Mouse (Mus musculus): ENCODE measurements around the gene Gfod1.

Gfod1 gene

DNA sequence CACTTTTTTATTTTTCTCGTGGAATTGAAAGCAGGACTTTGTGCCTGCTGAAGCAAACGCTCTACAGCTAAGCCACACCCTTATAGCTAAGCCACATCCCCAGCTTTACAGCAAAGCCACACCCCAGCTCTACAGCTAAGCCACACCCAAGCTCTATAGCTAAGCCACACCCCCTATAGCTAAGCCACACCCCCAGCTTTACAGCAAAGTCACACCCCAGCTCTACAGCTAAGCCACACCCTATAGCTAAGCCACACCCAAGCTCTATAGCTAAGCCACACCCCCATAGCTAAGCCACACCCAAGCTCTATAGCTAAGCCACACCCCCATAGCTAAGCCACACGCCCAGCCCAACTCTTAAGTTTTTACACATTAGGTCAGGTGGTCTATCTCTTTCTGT, 42.7 kb downstream of the Gfod1 start:
- DNase-seq = no peak

DNA sequence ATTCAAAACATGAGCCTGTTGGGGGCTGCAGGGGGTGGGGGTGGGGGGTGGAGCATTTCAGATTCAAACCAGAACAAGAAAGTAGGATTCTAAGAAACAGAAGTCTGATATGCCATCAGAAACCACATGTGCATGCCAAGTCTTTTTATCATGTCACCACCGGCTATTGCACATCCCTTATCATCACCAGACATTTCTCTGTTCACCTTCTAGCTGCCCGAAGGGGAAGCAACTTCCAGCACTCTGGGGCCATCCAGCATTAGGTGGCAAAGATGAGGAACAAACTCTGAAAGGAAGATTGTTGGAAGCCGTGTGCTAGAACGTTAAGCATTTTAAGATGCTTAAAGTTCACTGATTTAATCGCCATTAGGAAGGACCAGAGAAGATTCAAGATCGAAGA, 43.2 kb downstream of the Gfod1 start:
- DNase-seq = no peak

DNA sequence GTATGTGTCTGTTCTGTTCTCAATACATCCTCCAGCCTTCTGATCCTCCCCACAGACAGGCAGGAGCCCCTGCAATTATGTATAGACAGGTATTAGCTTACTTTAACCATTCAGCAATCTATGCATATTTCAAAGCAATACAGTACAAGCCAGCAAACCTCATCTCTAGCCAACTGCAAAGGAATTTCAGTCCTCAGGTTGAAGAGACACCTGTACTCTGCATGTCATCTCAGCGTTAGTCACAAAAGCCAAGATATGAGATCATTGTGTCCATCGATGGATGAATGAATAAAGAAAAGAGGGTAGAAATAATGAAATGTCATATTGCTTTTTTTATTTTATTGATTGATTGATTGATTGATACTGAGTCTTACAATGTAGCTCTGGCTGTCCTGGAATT, 47.5 kb downstream of the Gfod1 start:
- no peak for DNase-seq

DNA sequence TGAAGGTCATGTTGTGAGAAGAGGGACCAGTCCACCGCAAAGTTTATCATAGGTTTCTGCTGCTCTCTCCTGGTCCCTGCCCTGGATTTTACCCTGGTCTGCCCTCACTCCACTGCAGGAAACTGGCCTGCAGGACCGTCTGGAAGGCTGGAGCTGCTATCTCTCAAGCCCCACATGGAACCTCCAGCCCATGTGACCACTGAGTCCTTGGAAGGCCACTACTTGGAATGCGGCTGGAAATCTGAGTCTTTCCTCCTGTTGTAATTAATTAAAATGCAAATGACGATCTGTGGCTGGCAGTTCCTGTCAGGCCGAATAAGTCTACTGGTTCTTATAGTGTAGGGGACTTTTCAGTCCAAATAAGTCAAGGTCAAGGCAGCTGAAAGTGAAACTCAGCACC, 50.4 kb downstream of the Gfod1 start:
- DNase-seq = peak; percentile 33 to 54

DNA sequence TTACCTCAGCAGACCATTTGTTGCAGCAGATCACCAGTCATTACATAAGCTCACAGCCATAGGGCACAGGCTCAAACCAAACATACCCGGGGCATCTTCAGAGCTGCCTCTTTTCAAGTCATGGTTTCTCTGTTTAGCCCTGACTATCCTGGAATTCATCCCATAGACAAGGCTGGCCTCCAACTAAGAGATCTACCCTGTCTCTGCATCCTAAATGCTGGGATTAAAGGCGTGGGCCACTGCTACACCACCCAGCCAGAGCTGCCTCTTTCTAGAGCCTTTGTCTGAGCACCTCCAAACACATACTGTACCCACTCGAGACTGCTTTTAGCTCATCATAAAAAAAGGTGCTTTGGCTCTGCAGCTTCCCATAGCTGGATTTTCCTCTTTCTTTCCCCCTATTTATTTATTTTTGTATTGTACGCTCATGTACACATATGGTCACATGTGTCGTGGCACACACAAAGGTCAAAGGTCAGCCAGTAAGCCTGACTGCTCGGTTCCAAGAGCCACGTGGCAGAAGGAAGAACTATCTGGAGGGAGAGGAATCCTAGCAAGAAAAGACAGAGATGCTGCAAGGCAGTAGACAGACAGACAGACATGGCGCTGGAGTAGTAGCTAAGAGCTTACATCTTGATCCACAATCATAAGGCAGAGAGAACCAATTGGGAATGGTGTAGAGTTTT, 51.7 kb downstream of the Gfod1 start:
- DNase-seq = no peak

DNA sequence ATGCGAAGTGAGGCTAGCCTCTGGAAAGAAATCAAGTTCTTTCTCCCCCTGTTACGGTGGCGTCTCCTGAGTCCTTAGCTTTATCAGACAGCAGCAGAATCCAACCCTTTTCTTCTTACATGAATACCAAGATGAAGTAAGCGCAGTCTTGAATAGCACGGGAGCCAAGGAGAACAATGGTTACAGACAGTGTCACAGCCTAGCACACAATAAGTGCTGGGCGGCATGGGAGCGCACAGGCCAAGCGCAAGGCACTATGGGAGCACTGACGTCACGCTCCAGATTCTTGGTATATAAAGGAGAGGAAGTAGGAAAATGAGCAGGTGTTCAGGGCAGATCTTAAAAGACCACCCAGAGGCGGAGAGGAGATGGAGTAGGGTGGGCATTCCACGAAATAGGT, 52.6 kb downstream of the Gfod1 start:
- no peak for DNase-seq

DNA sequence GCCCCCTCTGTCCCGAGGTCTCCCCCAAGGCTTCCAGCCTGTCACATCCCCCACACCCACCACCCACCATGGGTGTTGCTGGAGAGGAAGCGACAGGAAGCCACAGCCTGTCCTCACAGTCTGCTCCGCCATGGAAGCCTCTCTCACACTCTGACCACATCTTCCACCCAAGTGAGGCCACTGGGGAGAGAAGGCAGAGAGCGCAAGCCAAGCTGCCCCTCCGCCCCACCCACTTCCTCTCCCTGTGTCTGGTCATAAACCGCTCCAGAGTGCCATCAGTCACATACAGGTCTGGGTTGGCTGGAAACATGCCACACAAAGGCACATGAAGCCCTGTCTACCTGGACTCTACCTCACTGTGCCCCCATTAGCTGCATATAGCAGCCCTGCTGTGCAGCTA, 53.3 kb downstream of the Gfod1 start:
- DNase-seq = no peak

DNA sequence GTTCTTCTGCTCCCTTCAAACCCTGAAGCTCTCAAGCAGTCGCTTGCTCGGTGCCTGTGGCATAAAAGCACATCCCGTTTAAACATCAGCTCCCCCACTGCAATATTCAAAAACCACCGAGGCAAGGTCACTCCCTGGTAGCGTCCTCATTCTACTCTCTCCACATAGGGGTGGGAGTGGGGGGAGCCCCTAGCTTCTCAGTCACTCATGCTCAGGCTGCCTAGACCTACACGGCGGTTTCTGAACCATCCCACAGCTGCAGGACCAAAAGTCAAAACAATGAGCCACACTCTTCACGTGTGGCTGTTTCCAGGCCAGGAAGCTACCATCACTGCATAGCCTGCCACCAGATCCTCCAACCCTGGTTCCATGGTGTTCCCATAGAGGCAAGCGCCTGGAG, 53.9 kb downstream of the Gfod1 start:
- no peak for DNase-seq

DNA sequence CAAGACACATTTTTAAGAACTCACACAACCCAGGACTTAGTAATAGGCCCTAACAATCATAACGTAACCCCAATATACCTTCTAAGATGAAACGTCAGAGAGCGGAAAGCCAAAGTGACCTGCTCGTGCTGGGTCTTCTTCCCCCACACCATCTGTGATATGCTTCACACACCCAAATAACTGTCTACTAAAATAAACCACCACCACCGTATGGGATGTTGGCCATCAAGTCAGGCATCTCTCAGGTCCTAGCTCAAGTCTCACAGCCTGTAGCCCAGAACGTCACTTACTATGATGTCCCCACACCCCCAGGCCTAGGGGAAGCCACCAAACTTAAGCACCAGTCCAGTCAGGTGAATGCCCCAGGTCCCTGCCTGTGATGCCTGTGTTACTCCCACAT, 55.6 kb downstream of the Gfod1 start:
- no peak for DNase-seq

DNA sequence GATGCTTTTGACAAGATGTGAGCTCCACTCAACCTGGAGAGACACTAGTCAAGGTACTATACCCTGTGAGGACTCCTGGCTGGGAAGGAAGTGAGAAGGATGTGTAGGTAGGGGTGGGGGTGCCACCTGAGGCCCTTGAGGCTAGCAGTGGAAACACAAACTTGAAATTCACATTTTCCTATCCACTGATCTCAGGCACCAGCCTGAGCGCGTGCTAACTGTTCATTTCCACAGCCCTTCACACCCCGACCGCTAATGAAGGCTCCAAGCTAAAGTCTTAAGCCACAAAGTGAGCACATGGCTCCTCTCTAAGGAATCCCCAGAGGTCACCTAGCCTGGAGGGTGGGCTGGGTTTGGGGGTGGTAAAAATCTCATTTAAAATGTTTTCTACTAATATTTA, 57.1 kb downstream of the Gfod1 start:
- no peak for DNase-seq

DNA sequence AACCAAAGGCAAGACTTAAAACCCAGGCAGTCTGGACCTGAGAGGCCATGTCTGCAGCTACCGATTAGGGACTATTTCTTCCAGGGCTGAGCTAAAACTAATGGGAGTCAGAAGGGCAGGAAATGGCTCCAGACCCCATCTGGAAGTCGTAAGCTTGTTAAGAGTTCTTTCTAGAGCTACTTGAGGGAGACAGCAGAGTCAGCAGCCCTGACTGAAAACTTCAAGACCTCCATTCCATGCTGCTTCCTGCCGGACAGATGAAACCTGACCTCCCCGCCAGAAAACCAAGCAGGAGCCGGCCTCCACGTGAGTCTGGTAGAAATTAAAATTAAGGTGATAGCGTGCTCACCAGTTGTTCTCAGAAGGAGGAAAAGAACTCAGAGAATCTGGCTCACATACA, 60.2 kb downstream of the Gfod1 start:
- no peak for DNase-seq

DNA sequence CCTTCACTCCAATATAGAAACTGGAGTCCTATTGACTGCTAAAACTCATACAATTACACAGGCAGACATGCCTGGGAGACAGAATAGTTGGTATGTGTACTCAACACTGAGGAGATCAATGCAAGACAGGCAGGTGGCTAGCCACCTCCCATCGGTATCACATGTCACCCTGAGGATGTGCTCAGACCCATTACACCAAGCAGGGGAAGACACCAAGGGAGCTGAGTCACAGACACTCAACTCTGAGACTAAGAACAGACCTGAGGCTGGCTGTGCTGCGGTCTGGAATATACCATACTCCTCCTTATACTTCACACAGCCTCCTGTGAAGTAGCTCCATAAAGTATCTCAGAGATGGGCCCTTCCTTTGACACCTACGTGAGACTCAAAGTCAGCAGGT, 60.7 kb downstream of the Gfod1 start:
- no peak for DNase-seq

DNA sequence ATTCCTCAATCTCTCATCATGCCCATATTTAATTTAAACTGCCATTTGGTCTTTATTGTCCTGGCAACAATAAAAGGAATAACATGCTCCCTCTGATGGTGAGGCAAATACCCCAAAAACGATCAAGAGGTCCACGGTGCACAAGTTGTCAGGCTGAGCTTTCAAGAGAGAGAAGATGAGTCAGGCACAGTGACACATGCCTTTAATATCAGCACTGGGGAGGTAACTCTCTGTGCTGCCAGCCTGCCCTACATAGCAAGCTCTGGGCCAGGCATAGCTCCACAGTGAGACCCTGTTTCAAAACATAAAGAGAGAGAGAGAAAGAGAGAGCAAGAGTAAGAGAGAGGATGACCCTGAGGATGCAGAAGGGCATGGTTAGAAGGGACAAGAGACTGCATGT, 62.2 kb downstream of the Gfod1 start:
- no peak for DNase-seq

DNA sequence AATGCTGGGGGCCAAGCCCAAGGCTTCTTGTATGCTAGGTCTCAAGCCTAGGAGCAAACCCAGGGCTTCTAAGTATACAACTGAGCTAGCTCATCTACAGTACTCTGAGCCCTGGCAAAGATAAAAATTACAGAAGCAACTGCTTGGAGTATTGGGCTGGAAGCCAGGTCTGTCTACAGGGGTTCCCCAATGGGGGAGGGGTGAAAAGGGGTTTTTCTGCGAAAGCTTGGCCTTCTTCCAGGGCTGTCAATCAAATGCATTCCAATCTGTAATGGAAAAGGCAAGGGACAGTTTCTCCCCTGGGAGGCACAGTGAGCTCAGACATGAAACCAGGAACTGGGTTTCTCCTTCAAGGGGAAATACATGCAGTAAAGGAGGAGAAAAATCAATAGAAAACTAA, 62.9 kb downstream of the Gfod1 start:
- DNase-seq = no peak

DNA sequence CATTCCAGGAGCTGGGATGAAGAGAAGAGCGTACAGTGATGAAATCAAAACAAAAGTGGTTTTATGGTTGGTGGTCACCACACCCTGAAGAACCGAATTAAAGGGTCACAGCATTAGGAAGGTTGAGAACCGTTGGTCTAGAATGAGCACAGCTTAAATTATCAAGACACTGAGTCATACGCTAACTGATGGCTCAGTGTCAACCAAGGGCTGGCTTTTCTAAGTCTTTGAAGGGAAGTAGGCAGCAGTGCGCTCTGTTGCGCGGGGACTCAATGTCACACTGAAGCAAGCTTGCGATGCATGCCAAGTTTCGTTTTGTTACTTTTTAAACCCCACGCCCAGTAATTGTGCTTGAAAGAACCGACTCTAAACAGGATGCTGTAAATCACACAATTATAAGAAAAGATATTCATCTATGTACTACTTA, 64.2 kb downstream of the Gfod1 start:
- DNase-seq = peak; percentile 45 to 49

DNA sequence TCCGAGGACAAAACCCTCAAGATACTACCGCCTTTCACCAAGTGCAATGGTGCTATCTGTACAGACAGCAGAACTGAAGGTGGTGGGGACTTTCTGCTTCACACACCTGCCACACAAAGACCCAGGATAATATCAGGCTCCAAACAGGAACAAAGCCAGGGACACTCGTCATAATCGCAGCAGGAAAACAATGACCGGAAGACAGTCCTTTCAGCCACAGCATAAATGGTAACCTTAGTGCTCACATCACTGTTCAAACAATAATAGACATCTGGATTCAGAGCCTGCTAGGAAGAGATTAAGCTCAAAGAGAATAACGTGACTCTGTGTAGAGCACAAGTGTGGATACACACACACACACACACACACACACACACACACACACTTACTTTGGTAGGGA, 67.3 kb downstream of the Gfod1 start:
- DNase-seq = peak; percentile 41 to 49

DNA sequence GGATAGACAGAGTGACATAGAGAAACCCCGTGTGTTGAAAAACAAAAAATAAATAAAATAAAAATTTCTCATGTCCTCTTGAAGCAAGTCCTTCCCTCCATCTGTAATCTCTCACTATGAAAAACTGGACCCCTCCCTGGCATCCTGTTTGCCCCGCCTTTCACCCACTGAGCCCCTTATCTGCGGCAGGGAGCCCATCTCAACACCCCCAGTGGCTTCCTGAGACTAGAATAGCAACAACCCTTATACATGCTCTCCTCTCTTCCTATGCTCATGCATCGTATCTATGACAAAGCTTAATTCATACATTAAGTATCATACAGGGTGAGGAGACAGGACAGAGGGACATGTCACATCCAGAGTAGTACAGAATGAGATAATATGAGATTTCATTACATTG, 68.0 kb downstream of the Gfod1 start:
- no peak for DNase-seq

DNA sequence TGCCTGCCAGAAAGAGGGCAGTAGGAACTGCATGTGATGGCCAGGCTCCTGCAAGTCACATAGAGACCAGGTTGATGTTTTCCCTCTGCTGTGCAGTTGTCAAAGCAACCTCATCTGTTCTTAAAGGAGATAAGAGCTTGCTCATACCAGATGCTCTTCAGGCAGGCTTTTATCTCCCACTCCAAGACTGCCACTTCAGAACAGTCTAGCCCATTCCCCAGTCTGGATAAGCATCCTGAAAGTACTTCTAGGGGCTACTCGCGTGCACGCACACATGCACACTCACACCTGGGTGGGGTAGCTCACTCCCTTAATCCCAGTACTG, 68.4 kb downstream of the Gfod1 start:
- DNase-seq = no peak

DNA sequence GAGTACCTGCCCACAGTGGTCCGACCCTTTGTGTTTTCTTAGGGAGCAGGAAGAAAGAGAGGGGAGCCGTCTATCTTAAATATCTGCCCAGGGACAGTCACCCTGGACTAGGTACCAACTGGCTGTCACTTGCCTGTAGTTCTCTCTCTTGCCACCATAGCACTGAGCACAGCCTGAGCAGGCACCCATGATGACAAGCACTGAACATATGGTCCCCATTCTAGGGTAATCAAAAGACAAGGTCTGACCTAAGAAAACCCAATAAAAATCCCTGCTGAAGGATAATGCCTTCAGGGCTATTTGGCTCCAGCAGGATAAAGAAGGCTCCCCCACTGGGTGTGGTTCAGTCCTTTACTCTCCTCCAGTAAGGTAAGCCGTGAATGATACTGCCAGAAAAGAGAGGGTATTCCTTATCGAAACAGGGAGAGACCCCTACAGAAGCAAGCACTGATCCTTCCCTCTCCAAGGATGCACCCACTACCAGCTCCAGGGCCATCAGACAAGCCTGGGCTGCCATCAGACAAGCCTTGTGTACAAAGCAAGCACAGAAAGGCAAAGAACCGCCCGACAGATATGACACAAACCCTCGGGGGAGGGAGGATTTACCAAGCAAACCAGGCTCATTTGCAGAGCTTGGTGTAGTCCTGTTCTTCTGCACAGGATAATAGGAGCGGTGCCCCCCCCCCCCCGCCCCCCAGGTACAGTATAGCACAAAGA, 68.9 kb downstream of the Gfod1 start:
- DNase-seq = no peak

DNA sequence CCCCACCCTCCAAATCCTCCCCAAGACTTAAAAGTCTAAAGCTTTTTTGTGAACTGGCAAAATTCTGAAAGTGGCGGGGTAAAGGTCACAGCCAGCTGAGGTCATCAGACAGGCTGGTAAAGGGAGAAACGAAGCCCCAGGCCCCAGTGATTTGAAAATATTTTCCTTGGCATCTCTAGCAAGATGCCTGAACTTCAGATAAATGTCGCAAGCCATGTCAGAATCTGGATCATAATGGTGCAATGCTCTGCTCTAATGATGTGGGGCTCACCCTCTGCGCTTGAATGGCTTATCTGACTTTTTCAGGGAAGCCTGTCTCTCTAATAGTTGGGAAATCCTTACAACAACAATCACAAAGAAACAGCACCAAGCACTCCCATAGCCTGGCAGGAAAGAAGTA, 70.6 kb downstream of the Gfod1 start:
- no peak for DNase-seq

DNA sequence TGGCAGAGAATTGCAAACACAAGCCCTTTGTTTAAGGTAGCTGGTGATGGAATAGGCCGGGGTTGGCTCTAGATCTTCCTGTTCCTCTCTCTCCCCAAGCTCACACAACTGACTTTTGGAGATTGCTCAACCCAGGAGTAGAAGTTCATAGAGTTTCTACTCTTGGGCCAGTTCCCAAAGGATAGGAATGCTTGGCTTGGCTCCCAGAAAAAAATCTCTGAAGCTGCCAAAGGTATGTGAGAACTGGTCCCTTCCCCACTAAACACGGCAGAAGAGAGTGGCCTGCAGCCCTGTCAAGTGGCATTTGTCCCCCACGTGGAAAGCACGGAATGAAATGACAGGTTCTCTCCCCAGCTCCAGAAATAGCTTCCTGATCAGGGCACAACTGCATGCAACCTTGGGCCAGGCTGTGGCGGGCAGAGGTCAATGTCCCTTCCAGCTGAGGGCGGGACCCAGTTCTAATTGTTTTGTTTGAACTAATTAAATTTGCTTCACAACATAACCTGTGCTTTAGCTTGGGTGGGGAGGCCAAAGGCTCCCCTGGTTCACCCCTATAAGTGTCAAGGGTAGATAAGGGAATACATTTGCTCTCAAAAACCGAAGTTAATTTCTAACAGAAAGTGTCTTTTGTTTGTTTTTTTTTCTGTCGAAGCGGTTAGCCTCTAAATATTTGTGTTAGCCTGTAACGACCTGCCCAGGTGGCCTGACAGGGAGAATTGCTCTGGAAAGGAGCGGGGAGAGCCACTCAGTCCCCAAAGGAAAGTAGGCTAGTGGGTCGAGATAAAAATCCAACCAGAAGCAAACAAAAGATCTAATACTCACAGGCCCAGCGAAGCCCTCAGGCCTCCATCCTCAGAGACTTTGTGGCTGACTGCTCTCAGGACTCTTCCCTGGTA, 71.8 kb downstream of the Gfod1 start:
- peak; percentile 83 to 92 for DNase-seq

DNA sequence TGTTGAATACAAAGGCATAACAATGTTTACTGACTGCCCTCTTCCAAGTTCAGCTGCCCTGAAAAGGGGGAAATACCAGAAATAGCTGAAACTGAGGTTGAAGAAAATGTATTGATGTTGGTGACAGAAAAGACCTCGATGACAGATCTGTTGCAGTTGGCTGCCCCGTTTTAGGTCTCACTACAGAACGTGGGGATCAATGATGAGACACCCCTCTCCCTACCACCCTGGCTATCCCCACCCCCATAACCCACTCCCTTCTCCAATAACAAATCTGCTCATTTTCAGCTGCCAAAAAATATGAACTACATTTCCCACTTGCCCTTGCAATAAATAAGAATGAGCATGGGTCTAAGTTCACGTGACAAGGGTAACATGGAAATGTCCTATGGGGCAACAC, 73.1 kb downstream of the Gfod1 start:
- no peak for DNase-seq

DNA sequence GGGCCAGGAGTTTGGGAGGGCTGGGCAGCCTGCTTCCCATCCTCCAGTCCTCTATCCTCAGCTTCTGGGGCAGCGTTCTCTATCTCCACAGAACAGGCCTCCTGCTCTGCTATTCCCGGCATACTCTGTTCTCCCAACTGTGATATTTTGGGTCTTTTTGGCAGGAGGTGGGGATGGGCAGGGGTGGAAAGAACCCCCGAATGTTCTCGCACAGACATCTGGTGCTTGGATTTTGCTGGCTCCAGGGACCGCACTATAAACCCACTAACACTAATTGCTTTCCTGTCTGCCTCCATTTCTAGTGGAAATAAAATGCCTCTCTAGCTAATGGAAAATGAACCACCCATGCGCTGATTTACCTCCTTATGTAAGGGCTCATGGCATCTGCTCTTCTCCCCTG, 73.7 kb downstream of the Gfod1 start:
- no peak for DNase-seq

DNA sequence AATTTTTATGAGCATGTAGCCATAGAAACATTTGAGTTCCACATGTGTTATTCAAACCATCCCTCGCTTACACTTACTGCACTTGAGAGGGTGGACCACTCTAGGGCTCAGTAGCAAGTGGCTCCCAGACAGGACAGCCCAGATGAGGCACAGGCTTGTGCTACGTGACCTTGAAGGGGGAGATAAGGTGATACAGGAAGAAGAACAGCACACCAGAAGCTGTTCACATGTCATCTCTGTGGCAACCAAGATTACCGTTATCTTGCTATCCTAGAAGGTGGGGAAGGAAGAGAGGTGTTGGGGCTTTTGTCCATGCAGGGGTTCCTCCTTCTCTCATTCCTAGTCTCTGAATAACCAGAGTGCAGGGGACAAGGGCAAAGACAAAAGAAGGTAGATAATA, 74.2 kb downstream of the Gfod1 start:
- DNase-seq = no peak

All from kidney, adult 8-10 months (tissue).